Mouse (Mus musculus) heart, embryonic 11.5 days (tissue): ENCODE results near the gene Hsd17b3. TPM values are rescaled to one million over a fixed set of nuclear protein-coding genes. Genes with fewer than 3 reads are reported as not detected.

Experiments used
- ATAC-seq: fragments of 200-750 bp; cut with Nextera tagmentation; replicated peaks from 2 replicates; pipeline ENCODE4 v1.8.0; 2017; ENCODE audit warnings: moderate library complexity; ENCODE audit not compliant: insufficient number of reproducible peaks, low FRiP score, low TSS enrichment
- H3K27ac ChIP-seq: fragments of 300-500 bp; sonication (generic); 2 replicates; pipeline ENCODE4 v1.5.1; 2014; ENCODE audit warnings: mild to moderate bottlenecking, low read depth, low read length
- H3K27me3 ChIP-seq: fragments of 300-500 bp; sonication (generic); 2 replicates; pipeline ENCODE4 v1.6.1; 2014; ENCODE audit warnings: mild to moderate bottlenecking, low read length, mixed read lengths; ENCODE audit not compliant: control insufficient read depth, insufficient read depth
- H3K36me3 ChIP-seq: fragments of 300-500 bp; sonication (generic); 2 replicates; pipeline ENCODE4 v1.6.1; 2014; ENCODE audit warnings: mild to moderate bottlenecking, low read length, moderate library complexity, mixed read lengths; ENCODE audit not compliant: control insufficient read depth, insufficient read depth
- H3K4me1 ChIP-seq: fragments of 300-500 bp; sonication (generic); 2 replicates; pipeline ENCODE4 v1.6.1; 2014; ENCODE audit warnings: low read length; ENCODE audit not compliant: control insufficient read depth, insufficient read depth
- H3K4me2 ChIP-seq: fragments of 300-500 bp; sonication (generic); 2 replicates; pipeline ENCODE4 v1.6.1; 2014; ENCODE audit warnings: mild to moderate bottlenecking, moderate library complexity
- H3K4me3 ChIP-seq: fragments of 300-500 bp; sonication (generic); 2 replicates; pipeline ENCODE4 v1.5.1; 2014; ENCODE audit warnings: low read depth, low read length
- H3K9ac ChIP-seq: fragments of 300-500 bp; sonication (generic); 2 replicates; pipeline ENCODE4 v1.6.1; 2014; ENCODE audit warnings: mild to moderate bottlenecking, low read depth, low read length, moderate library complexity
- H3K9me3 ChIP-seq: fragments of 300-500 bp; sonication (generic); replicated peaks from 2 replicates; pipeline ENCODE4 v1.6.1; 2016; ENCODE audit warnings: low read length; ENCODE audit not compliant: control insufficient read depth
- WGBS: fragments of 180-500 bp; shearing (Covaris S2); extraction: QIAGEN DNeasy Blood & Tissue Kit; methylation state at CpG from one replicate; pipeline ENCODE4 v1.1.7; 2014; ENCODE audit not compliant: insufficient replicate concordance; 5-methylcytosine and 5-hydroxymethylcytosine counted together
- polyA plus RNA-seq: library from polyadenylated mRNA; unstranded; fragments of >200 nt; fragmentation: Nextera tagmentation; extraction: Ambion mirVana; gene quantifications from 2 replicates; pipeline ENCODE4 v1.2.1, GENCODE M21; 2014

Gene Hsd17b3
- polyA plus RNA-seq, 1 experiment from 2014 or later, result not detected

DNA sequence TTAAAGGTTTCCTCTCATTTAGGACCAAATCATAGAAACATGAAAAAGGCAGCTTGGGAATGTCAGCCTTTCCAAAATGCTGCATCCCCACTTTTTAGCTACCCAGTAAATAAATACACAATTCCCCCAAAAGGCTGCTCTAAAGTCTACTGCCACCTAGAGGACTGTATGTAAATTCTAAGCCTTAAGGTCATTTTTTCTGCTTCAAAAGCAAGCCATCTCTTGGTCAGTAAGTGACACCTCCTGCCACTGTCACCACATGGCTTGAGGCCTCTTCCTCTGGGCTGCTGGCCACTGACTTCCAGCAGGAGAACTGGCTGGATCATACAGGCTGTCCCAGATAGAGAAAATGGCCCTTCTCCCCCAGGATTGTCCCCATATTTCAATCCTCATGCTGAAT is 50.9 kb downstream of the Hsd17b3 start:
- peaks cover 5% of the 10 kb centered on the region; the same call in 1 of the 2 replicates for H3K4me1 ChIP-seq
- no peaks in the 10 kb centered on the region for H3K27me3 ChIP-seq
- no peaks in the 10 kb centered on the region for H3K9me3 ChIP-seq
- H3K36me3 ChIP-seq, result no peaks in the 10 kb centered on the region
- no peak overlapping the region for H3K9ac ChIP-seq
- H3K4me2 ChIP-seq, result no peak overlapping the region
- H3K4me3 ChIP-seq, result no peak overlapping the region
- no peak overlapping the region for H3K27ac ChIP-seq
- no peak for ATAC-seq

DNA sequence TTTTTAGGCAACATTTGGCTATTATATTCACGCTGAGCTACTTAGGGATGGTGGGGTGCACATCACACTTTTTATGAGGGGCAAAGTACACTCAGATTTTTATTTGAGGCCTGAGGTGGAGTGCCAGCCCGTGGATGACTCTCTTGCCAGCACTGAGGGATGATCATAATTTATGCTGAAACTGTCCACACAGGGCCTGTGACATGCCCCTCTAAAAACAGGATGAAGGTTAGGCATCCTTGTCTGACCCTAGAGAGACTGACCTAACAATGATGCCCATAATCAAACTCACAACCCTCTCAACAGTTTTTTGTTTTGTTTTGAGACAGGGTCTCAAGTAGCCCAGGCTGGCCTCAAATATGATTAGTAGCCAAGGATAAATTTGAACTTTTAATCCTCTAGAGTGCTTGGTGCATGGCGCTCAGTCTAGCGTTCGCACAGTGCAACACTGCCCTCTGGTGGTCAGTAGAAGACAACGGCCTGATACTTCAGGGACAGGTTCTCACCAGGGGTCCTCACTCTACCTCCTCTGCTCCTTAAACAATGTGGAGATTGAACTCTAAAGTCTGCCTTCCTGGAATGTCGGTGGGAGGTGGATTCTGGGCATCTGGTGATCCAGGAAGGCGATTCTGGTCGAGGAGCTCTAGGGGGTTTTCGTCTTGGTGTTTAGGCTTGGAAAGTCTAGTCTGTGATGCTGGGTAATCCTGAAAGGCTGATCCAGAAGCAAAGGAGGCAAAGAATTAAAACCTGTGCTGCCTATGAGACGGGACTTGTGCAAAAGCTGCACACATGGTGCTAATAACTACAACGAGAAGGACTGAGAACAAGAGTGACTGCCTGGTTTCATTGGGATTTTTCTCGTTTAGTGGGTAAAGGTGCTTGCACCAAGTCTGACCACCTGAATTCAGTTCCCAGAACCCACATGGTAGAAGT is 52.7 kb downstream of the Hsd17b3 start:
- Histone ChIP-seq H3K36me3 (no peaks in the 10 kb centered on the region), H3K4me2 (no peak overlapping the region), H3K4me1 (peaks cover 5% of the 10 kb centered on the region; the same call in 1 of the 2 replicates), H3K27ac (no peak overlapping the region), H3K27me3 (no peaks in the 10 kb centered on the region), H3K9me3 (no peaks in the 10 kb centered on the region), H3K4me3 (no peak overlapping the region), H3K9ac (no peak overlapping the region)
- WGBS, result 20% methylated on average over 13 of the region's 13 CpGs
- no peak; the same call in 1 of the 2 replicates for ATAC-seq

DNA sequence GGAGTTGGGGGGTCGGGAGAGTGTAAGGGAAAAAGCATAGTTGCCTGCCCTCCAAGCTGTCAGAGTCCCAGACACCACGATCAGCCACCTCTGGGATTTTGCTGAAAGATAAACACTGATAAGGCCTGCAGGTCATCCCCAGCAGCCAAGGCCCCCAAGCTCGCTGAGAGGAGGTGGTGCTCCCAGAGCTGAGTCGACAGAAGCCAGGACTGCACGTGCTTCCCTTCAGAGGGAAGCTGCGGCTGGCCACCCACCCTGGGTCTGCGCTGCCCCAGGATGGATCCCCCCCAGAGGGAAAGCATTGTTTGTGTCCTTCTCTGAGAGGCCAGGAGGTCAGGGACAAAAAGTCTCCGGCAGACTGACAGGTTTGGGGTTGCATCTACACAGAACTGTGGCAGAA is 54.0 kb downstream of the Hsd17b3 start:
- WGBS, result 5% methylated on average over 8 of the region's 8 CpGs
- Histone ChIP-seq H3K4me2 (peak overlapping the region; percentile 7; the same call in 1 of the 2 replicates), H3K9ac (no peak overlapping the region; the same call in 1 of the 2 replicates), H3K27me3 (no peaks in the 10 kb centered on the region), H3K4me1 (peaks cover 5% of the 10 kb centered on the region; the same call in 1 of the 2 replicates), H3K27ac (no peak overlapping the region), H3K4me3 (no peak overlapping the region), H3K9me3 (no peaks in the 10 kb centered on the region), H3K36me3 (no peaks in the 10 kb centered on the region)
- ATAC-seq, result peak; percentile 57; the same call in 1 of the 2 replicates

DNA sequence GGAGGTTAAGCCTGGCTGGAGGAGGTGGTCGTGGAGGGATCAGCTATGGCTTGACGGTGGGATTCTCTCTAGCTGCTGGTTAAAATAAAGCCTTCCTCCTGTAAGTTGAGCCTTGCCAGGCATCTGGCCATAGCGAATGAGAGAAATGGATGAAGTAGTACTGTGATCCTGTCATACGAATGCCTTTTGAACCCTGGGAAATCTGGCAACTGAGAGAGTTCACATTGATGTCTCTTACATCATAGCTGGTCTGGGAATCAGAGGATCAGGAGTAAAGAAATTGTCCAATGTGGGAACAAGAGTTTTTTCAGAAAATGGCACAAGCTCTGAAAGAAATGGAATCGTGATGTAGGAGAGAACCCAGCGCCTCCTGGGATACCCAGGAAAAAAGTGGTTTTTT is 55.1 kb downstream of the Hsd17b3 start:
- H3K27ac ChIP-seq, result no peak overlapping the region
- peaks cover 5% of the 10 kb centered on the region; the same call in 1 of the 2 replicates for H3K4me1 ChIP-seq
- no peaks in the 10 kb centered on the region for H3K36me3 ChIP-seq
- H3K4me2 ChIP-seq, result no peak overlapping the region
- H3K9ac ChIP-seq, result no peak overlapping the region
- H3K27me3 ChIP-seq, result no peaks in the 10 kb centered on the region
- whole genome bisulfite sequencing, result 73% methylated on average over 6 of the region's 6 CpGs
- no peak overlapping the region for H3K4me3 ChIP-seq
- no peak for ATAC-seq
- no peaks in the 10 kb centered on the region for H3K9me3 ChIP-seq

DNA sequence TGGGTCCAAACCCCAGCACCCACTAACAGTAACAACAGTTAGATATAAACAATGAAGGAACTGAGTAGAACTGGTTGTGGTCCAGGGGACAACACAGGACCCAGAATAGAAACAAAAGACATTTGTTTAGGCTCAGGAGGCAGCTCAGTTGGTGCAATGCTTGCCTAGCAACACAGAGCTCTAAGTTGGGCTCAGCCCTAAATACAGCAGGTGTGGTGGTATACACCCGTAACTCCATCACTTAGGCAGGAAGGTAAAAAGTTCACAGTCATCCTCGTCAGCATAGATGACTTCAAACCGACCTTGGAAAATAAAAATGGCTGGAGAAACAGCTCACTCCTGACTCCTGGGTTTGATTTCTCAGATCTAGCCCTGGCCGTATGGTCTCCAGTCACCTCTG is 55.8 kb downstream of the Hsd17b3 start:
- Histone ChIP-seq H3K27me3 (no peaks in the 10 kb centered on the region), H3K4me3 (no peak overlapping the region), H3K4me1 (peaks cover 5% of the 10 kb centered on the region; the same call in 1 of the 2 replicates), H3K9me3 (no peaks in the 10 kb centered on the region), H3K4me2 (no peak overlapping the region), H3K27ac (no peak overlapping the region), H3K36me3 (no peaks in the 10 kb centered on the region), H3K9ac (no peak overlapping the region)
- ATAC-seq, result no peak
- 79% methylated on average over 4 of the region's 4 CpGs for WGBS

DNA sequence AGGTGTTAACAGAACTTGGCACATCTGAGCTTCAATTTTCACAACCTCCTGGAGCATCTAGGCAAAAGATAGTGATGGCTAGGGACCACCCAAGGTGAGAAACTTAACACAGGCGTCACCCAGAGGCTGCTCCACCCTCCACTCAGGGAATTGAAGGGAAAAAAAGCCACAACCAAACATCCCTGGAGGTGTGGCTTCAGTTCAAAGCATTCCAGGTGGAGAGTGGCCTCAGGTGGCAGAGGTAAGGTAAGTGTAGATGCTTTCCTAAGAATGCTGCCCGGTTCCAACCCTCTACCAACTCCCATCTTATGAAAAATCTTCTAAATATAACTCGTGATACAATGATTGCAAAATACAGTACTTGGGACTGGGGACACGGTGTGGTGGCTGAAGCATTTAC is 57.8 kb downstream of the Hsd17b3 start:
- H3K4me1 ChIP-seq, result peaks cover 5% of the 10 kb centered on the region; the same call in 1 of the 2 replicates
- no peak overlapping the region for H3K4me2 ChIP-seq
- no peaks in the 10 kb centered on the region for H3K36me3 ChIP-seq
- WGBS, result 53% methylated on average over 4 of the region's 4 CpGs
- H3K9ac ChIP-seq, result no peak overlapping the region
- H3K27me3 ChIP-seq, result no peaks in the 10 kb centered on the region
- no peak overlapping the region for H3K4me3 ChIP-seq
- H3K9me3 ChIP-seq, result no peaks in the 10 kb centered on the region
- no peak for ATAC-seq
- H3K27ac ChIP-seq, result no peak overlapping the region

DNA sequence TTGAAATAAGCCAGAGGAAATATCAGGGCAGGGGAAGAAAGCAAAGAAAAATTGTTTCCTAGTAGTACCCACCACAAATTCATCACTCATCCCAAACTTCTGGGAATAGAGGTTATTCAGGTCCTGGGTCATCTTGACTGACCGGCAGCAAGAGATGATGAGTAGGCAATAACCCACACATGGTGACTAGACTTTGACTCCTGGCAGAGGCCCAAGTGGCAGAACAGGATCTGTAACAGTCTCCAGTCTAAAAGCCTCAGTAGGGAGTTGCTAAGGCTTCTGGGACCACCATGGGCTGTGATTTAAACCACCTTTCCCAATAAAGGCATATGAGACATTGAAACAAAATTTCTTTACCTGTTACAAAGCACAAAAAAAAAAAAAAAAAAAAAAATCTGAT is 58.2 kb downstream of the Hsd17b3 start:
- H3K4me3 ChIP-seq, result no peak overlapping the region
- no peaks in the 10 kb centered on the region for H3K36me3 ChIP-seq
- H3K27ac ChIP-seq, result no peak overlapping the region
- H3K9me3 ChIP-seq, result no peaks in the 10 kb centered on the region
- WGBS, result 50% methylated on average over 1 of the region's 1 CpGs
- no peak overlapping the region for H3K4me2 ChIP-seq
- no peak overlapping the region for H3K9ac ChIP-seq
- ATAC-seq, result no peak
- H3K4me1 ChIP-seq, result peaks cover 5% of the 10 kb centered on the region; the same call in 1 of the 2 replicates
- no peaks in the 10 kb centered on the region for H3K27me3 ChIP-seq

DNA sequence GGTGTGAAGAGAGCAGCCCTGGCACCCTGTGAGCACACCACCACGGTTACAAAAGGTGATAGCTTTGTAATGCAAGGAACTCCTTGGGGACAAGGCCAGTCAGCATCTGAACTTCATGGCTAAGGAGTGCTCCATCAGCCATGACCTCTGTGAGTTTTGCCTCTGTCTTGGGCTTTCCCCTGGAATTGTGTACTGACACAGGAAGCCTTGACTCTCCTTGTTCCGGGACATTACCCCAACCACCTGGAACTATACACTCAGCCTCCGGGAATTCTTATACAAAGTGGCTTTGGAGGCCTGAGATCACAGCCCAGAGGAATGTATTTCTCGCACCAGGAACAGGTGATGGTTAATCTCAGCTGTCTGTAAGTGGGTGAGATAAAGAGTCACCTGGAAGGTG is 64.2 kb downstream of the Hsd17b3 start:
- H3K27ac ChIP-seq, result no peak overlapping the region
- no peaks in the 10 kb centered on the region for H3K36me3 ChIP-seq
- H3K9me3 ChIP-seq, result no peaks in the 10 kb centered on the region
- no peak overlapping the region for H3K4me3 ChIP-seq
- H3K9ac ChIP-seq, result no peak overlapping the region
- ATAC-seq, result no peak
- 49% methylated on average over 4 of the region's 4 CpGs for WGBS
- H3K4me1 ChIP-seq, result peaks cover 11% of the 10 kb centered on the region
- no peak overlapping the region for H3K4me2 ChIP-seq
- no peaks in the 10 kb centered on the region for H3K27me3 ChIP-seq
